In the genomic region with DNA sequence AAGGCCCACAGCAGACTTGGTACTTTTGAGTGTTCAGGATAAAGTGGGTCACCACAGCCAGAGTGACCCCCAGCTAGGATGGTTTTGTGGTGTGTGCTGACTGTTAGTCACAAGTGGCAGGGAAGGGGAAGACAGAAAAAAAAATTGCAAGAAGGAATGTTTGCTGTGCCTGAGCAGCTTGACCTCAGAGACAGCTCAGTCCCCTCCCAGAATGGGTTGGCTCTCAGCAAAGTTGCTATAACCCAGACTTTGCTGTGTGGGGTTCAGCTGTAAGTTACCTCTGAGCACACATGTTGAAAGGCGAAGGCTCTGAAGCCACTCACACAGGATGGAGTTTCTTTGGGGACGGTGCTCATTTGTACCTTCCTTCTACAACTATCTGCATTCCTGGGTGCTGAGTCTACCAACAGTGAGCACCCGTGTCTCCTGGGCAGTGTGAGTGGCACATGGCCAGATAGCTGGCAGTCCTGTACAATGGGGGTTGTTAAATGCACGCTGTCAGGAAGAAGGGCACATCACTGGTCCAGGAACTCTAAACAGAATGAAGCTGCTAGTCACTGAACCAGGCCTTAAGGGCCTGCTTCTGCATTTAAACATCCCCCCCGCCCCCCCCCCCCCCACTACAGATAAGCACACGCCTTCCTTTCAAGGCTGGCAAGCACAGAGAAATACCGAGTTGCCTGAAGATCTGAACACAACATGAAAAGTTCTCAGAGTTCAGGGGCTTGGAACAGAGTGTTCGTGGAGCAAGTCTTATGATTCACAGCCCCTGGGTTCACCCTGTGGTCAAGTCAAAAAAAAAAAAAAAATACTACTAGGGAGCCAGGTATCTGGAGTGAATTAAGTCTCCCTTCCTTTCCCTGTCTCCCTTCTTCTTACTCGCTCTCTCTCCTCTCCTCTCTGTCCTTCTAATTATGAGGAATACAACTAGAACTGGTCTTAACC, we compare ENCODE assay signal across 11 mouse cellular contexts. TPM values are rescaled to one million over a fixed set of nuclear protein-coding genes. Genes with fewer than 3 reads are reported as not detected.
DNase-seq lines count a peak whose midpoint lies in the region; ATAC-seq lines count a peak whose summit lies in the region.
"Had no signal": no experiment of that assay in that cellular context is flagged by ENCODE, and none has a peak within 500 bp of the region (broad histone marks: within the 10 kb centered on the region; RNA-seq: fewer than 3 reads in every experiment).

No protein-coding gene starts in this region.

- H3K4me2 ChIP-seq in forebrain, embryonic 11.5 days (ENCODE audit: low read depth, low read length, severe bottlenecking), result no peak overlapping the region
- no peak overlapping the region for H3K4me2 ChIP-seq in forebrain, embryonic 14.5 days (ENCODE audit: low read length)
- no peak overlapping the region for H3K4me2 ChIP-seq in embryonic facial prominence, embryonic 12.5 days (replicated peaks)

- H3K36me3 ChIP-seq in forebrain, embryonic 11.5 days (ENCODE audit: control insufficient read depth, insufficient read depth, low read length), result no peaks in the 10 kb centered on the region
- no peaks in the 10 kb centered on the region for H3K36me3 ChIP-seq in forebrain, embryonic 14.5 days (ENCODE audit: control insufficient read depth, insufficient read depth, low read length)
- H3K36me3 ChIP-seq in embryonic facial prominence, embryonic 12.5 days, result no peaks in the 10 kb centered on the region

- intact Hi-C loops in left cerebral cortex, postnatal 25 days (cut with DNase I), result loop anchor here (2.0 to 5.0 kb wide), 4 partner anchors 72 to 223 kb away; no protein-coding TSS in a partner anchor

- no peaks in the 10 kb centered on the region for H3K27me3 ChIP-seq in forebrain, embryonic 11.5 days (ENCODE audit: control insufficient read depth, insufficient read depth, low read length)
- H3K27me3 ChIP-seq in forebrain, embryonic 14.5 days (replicated peaks; ENCODE audit: control insufficient read depth, insufficient read depth, low read length), result no peaks in the 10 kb centered on the region
- H3K27me3 ChIP-seq in embryonic facial prominence, embryonic 12.5 days, result no peaks in the 10 kb centered on the region

- H3K9me3 ChIP-seq in forebrain, embryonic 11.5 days (ENCODE audit: control insufficient read depth, low read length), result no peaks in the 10 kb centered on the region
- H3K9me3 ChIP-seq in forebrain, embryonic 14.5 days (replicated peaks; ENCODE audit: control insufficient read depth, low read length), result no peaks in the 10 kb centered on the region
- H3K9me3 ChIP-seq in embryonic facial prominence, embryonic 12.5 days, result no peaks in the 10 kb centered on the region

- H3K4me1 ChIP-seq in forebrain, embryonic 11.5 days (replicated peaks; ENCODE audit: control insufficient read depth, insufficient read depth, low read length), result peaks cover 7% of the 10 kb centered on the region; the same call in 1 of the 2 replicates
- H3K4me1 ChIP-seq in forebrain, embryonic 14.5 days (ENCODE audit: control insufficient read depth, insufficient read depth, low read length), result peaks cover 12% of the 10 kb centered on the region; the same call in 1 of the 2 replicates
- peaks cover 27% of the 10 kb centered on the region; the same call in 1 of the 2 replicates for H3K4me1 ChIP-seq in embryonic facial prominence, embryonic 12.5 days

- H3K27ac ChIP-seq in forebrain, embryonic 11.5 days (ENCODE audit: low read depth, low read length), result no peak overlapping the region
- H3K27ac ChIP-seq in forebrain, embryonic 14.5 days (ENCODE audit: low read depth, low read length), result no peak overlapping the region
- peak overlapping the region; percentile 23; the same call in 1 of the 2 replicates for H3K27ac ChIP-seq in embryonic facial prominence, embryonic 12.5 days

- ATAC-seq in forebrain, embryonic 11.5 days (replicated peaks; ENCODE audit: low FRiP score), result no peak
- ATAC-seq in forebrain, embryonic 14.5 days, result no peak
- ATAC-seq in embryonic facial prominence, embryonic 12.5 days (ENCODE audit: insufficient number of reproducible peaks, insufficient read depth, low FRiP score, low TSS enrichment), result no peak

- no peak overlapping the region for H3K4me3 ChIP-seq in forebrain, embryonic 11.5 days (ENCODE audit: low read depth, low read length)
- H3K4me3 ChIP-seq in forebrain, embryonic 14.5 days (ENCODE audit: low read depth, low read length), result no peak overlapping the region
- H3K4me3 ChIP-seq in embryonic facial prominence, embryonic 12.5 days, result no peak overlapping the region

- DNase-seq in forebrain, embryonic 11.5 days (ENCODE audit: low spot score), result peak; percentile 32
- no peak for DNase-seq in forebrain, embryonic 14.5 days (ENCODE audit: low spot score)
- DNase-seq in 3134 (ENCODE audit: extremely low read depth, insufficient read length, low spot score) (peak; percentile 84), MN1 (ENCODE audit: low spot score) (no peak)
- DNase-seq in heart, postnatal 4 days, result peak; percentile 54
- no peak for DNase-seq in left cerebral cortex, postnatal 25 days (ENCODE audit: low spot score in 2 of 2)
- DNase-seq in cerebellum, adult 11 months, result no peak
- DNase-seq: B cell, adult 2 months; midbrain, embryonic 14.5 days had no signal

- no peak overlapping the region for H3K9ac ChIP-seq in forebrain, embryonic 11.5 days (ENCODE audit: low read length)
- no peak overlapping the region for H3K9ac ChIP-seq in forebrain, embryonic 14.5 days (ENCODE audit: low read length)
- no peak overlapping the region; the same call in 1 of the 2 replicates for H3K9ac ChIP-seq in embryonic facial prominence, embryonic 12.5 days

- whole genome bisulfite sequencing in forebrain, embryonic 11.5 days, result 68% methylated on average over 9 of the region's 9 CpGs
- WGBS in forebrain, embryonic 14.5 days, result 60% methylated on average over 9 of the region's 9 CpGs
- 44% methylated on average over 9 of the region's 9 CpGs for WGBS in embryonic facial prominence, embryonic 12.5 days

RNA-seq across cellular contexts. Expression of gene Rfx8, which starts 38.7 kb away (rescaled TPM):
- 0.17 and 0.45 TPM in 2 replicates for polyA plus RNA-seq in forebrain, embryonic 11.5 days (2014; fragmentation: Nextera tagmentation; extraction: Ambion mirVana)
- polyA plus RNA-seq in forebrain, embryonic 14.5 days (2014; fragmentation: Nextera tagmentation; extraction: Ambion mirVana), result 0.19 and 0.32 TPM in 2 replicates
- 3.0 and 3.3 TPM in 2 replicates for polyA plus RNA-seq in embryonic facial prominence, embryonic 12.5 days (2016; fragmentation: Nextera tagmentation; extraction: Ambion mirVana)
- under 1 TPM; 0.57 to 0.72 TPM for total RNA-seq in heart, postnatal 4 days (2021)
- total RNA-seq in left cerebral cortex, postnatal 25 days (2021), result under 1 TPM in 1 of 2 experiments, not detected in 1; 0.16 TPM

RNA-seq across cellular contexts. Expression of gene Gm3646, which starts 45.6 kb away (rescaled TPM):
- not detected in 2 replicates for polyA plus RNA-seq in forebrain, embryonic 11.5 days (2014; fragmentation: Nextera tagmentation; extraction: Ambion mirVana)
- not detected in 2 replicates for polyA plus RNA-seq in forebrain, embryonic 14.5 days (2014; fragmentation: Nextera tagmentation; extraction: Ambion mirVana)
- not detected in 2 replicates for polyA plus RNA-seq in embryonic facial prominence, embryonic 12.5 days (2016; fragmentation: Nextera tagmentation; extraction: Ambion mirVana)
- total RNA-seq in heart, postnatal 4 days (2021), result 1 to 10 TPM; 8.2 to 8.6 TPM
- total RNA-seq in left cerebral cortex, postnatal 25 days (2021), result not detected
- total RNA-seq: left cerebral cortex, adult 8-10 months had no signal
- polyA plus RNA-seq: midbrain, embryonic 14.5 days had no signal

Comparison
In these comparisons a context has a peak if more than half of its experiments do, and no peak if none do; other contexts are left out.
1. DNase-seq: peak in forebrain, embryonic 11.5 days (single experiment), 3134 (single experiment) and heart, postnatal 4 days (single experiment); none in forebrain, embryonic 14.5 days (single experiment), left cerebral cortex, postnatal 25 days (0 of 2), cerebellum, adult 11 months (single experiment) and MN1 (single experiment).